Mouse (Mus musculus) bone marrow macrophage, adult 2 months (primary cell): ENCODE data around the gene Tmem206.

Source experiments
- CTCF ChIP-seq: IDR thresholded peaks from 2 replicates; pipeline ENCODE4 v1.5.1; 2012; ENCODE audit warnings: low read depth, mild to moderate bottlenecking, low read length, moderate library complexity
- POLR2A ChIP-seq: IDR thresholded peaks from 2 replicates; pipeline ENCODE4 v1.6.1; 2012; ENCODE audit warnings: mild to moderate bottlenecking, low read depth, low read length, borderline replicate concordance

- TF ChIP-seq POLR2A (no peak), CTCF (no peak)
These were observed 43.4 kb upstream of the Tmem206 start for GRCm38 (mm10) chr1:191282319-191282718.
